Mouse (Mus musculus) C2C12 (cell line): ENCODE measurements around the gene Sdccag8.

Source experiments
- CEBPB ChIP-seq: IDR thresholded peaks from one replicate; pipeline ENCODE4 v1.6.1; 2011; ENCODE audit warnings: low read depth, mild to moderate bottlenecking, control low read depth, moderate library complexity
- CTCF ChIP-seq: IDR thresholded peaks from one replicate; pipeline ENCODE4 v1.5.1; 2011; ENCODE audit not compliant: control insufficient read depth, insufficient read depth, insufficient read length
- MYOD1 ChIP-seq: IDR thresholded peaks from one replicate; pipeline ENCODE4 v1.6.1; 2011; ENCODE audit warnings: low read depth; ENCODE audit not compliant: control insufficient read depth, insufficient read length
- MYOG ChIP-seq: IDR thresholded peaks from one replicate; pipeline ENCODE4 v1.6.1; 2011; ENCODE audit not compliant: control insufficient read depth, insufficient read length; ENCODE audit errors: extremely low read depth
- USF1 ChIP-seq: IDR thresholded peaks from one replicate; pipeline ENCODE4 v1.6.1; 2011; ENCODE audit warnings: low read depth, mild to moderate bottlenecking, control low read depth, moderate library complexity

GRCm38 (mm10) chr1:176832071-176832470, 17.6 kb downstream of the Sdccag8 start:
- TF ChIP-seq CTCF (no peak), MYOG (no peak), MYOD1 (no peak), CEBPB (no peak), USF1 (no peak)
